Mouse (Mus musculus) kidney, postnatal 0 days (tissue): ENCODE results near the gene Paip2b. TPM values are rescaled to one million over a fixed set of nuclear protein-coding genes. Genes with fewer than 3 reads are reported as not detected.

Source experiments
- ATAC-seq: fragments of 200-750 bp; cut with Nextera tagmentation; replicated peaks from 2 replicates; pipeline ENCODE4 v1.8.0; 2017; ENCODE audit warnings: low read depth, moderate number of reproducible peaks, moderate TSS enrichment, moderate library complexity; ENCODE audit not compliant: low FRiP score
- DNase-seq: peaks from one replicate; pipeline ENCODE4 v3.0.0-alpha.2; 2016; ENCODE audit warnings: low spot score
- H3K27ac ChIP-seq: fragments of 300-500 bp; sonication (generic); 2 replicates; pipeline ENCODE4 v1.5.1; 2014; ENCODE audit warnings: mild to moderate bottlenecking
- H3K27me3 ChIP-seq: fragments of 300-500 bp; sonication (generic); 2 replicates; pipeline ENCODE4 v1.6.1; 2014; ENCODE audit warnings: low read length, mixed read lengths; ENCODE audit not compliant: insufficient read depth
- H3K36me3 ChIP-seq: fragments of 300-500 bp; sonication (generic); 2 replicates; pipeline ENCODE4 v1.6.1; 2014; ENCODE audit warnings: low read length, mixed read lengths; ENCODE audit not compliant: insufficient read depth
- H3K4me1 ChIP-seq: fragments of 300-500 bp; sonication (generic); replicated peaks from 2 replicates; pipeline ENCODE4 v1.6.1; 2014; ENCODE audit warnings: antibody characterized with exemption, low read length, mixed read lengths; ENCODE audit not compliant: insufficient read depth
- H3K4me2 ChIP-seq: fragments of 300-500 bp; sonication (generic); 2 replicates; pipeline ENCODE4 v1.6.1; 2014; ENCODE audit warnings: mild to moderate bottlenecking, low read length, moderate library complexity, mixed read lengths
- H3K4me3 ChIP-seq: fragments of 300-500 bp; sonication (generic); replicated peaks from 2 replicates; pipeline ENCODE4 v1.5.1; 2014; ENCODE audit warnings: low read depth, low read length
- H3K9ac ChIP-seq: fragments of 300-500 bp; sonication (generic); 2 replicates; pipeline ENCODE4 v1.6.1; 2014; ENCODE audit warnings: low read depth, low read length
- H3K9me3 ChIP-seq: fragments of 300-500 bp; sonication (generic); replicated peaks from 2 replicates; pipeline ENCODE4 v1.6.1; 2016; ENCODE audit warnings: low read length, inconsistent platforms, mixed read lengths
- CTCF ChIP-seq: IDR thresholded peaks from 2 replicates; pipeline ENCODE4 v1.5.1; 2016; ENCODE audit warnings: antibody characterized with exemption, low read depth, mild to moderate bottlenecking, moderate library complexity
- WGBS: fragments of 180-500 bp; shearing (Covaris S2); extraction: QIAGEN DNeasy Blood & Tissue Kit; methylation state at CpG from one replicate; pipeline ENCODE4 v1.1.7; 2014; 5-methylcytosine and 5-hydroxymethylcytosine counted together
- polyA plus RNA-seq: library from polyadenylated mRNA; unstranded; fragments of >200 nt; fragmentation: Nextera tagmentation; extraction: Ambion mirVana; gene quantifications from 2 replicates; pipeline ENCODE4 v1.2.1, GENCODE M21; 2015

The Paip2b gene
- polyA plus RNA-seq, 1 experiment from 2014 or later, result 12.1 TPM

GRCm38 (mm10) chr6:83863538-83863937 lies 32.0 kb upstream of the Paip2b start:
- no peak for ATAC-seq
- no peak overlapping the region for H3K9ac ChIP-seq

GRCm38 (mm10) chr6:83860033-83860432 lies 28.5 kb upstream of the Paip2b start:
- Histone ChIP-seq H3K4me1 (no peaks in the 10 kb centered on the region), H3K27ac (no peak overlapping the region), H3K4me2 (no peak overlapping the region), H3K27me3 (no peaks in the 10 kb centered on the region), H3K9me3 (no peaks in the 10 kb centered on the region), H3K36me3 (no peaks in the 10 kb centered on the region), H3K9ac (no peak overlapping the region), H3K4me3 (no peak overlapping the region)
- ATAC-seq, result no peak
- no peak for DNase-seq
- WGBS, result 57% methylated on average over 9 of the region's 9 CpGs
- no peak for TF ChIP-seq CTCF

More at GRCm38 (mm10) chr6:83863538-83863937, 32.0 kb upstream of the Paip2b start:
- Histone ChIP-seq H3K9me3 (no peaks in the 10 kb centered on the region), H3K27ac (no peak overlapping the region), H3K4me1 (0 out of 2 replicates have a peak, but pooled peaks cover 4% of the 10 kb centered on the region), H3K4me3 (no peak overlapping the region), H3K36me3 (no peaks in the 10 kb centered on the region), H3K4me2 (no peak overlapping the region), H3K27me3 (no peaks in the 10 kb centered on the region)
- no peak for DNase-seq
- no peak for TF ChIP-seq CTCF
- WGBS, result 65% methylated on average over 4 of the region's 4 CpGs

GRCm38 (mm10) chr6:83857476-83857875 lies 25.9 kb upstream of the Paip2b start:
- Histone ChIP-seq H3K36me3 (no peaks in the 10 kb centered on the region), H3K4me3 (no peak overlapping the region), H3K27ac (no peak overlapping the region), H3K4me2 (no peak overlapping the region), H3K9me3 (no peaks in the 10 kb centered on the region), H3K27me3 (no peaks in the 10 kb centered on the region), H3K4me1 (no peaks in the 10 kb centered on the region), H3K9ac (no peak overlapping the region)
- no peak for DNase-seq
- 80% methylated on average over 5 of the region's 5 CpGs for WGBS
- no peak for ATAC-seq
- TF ChIP-seq CTCF, result no peak

GRCm38 (mm10) chr6:83849446-83849845 lies 17.9 kb upstream of the Paip2b start:
- H3K9ac ChIP-seq, result no peak overlapping the region
- no peak for ATAC-seq
- H3K36me3 ChIP-seq, result no peaks in the 10 kb centered on the region
- H3K27me3 ChIP-seq, result no peaks in the 10 kb centered on the region
- no peak overlapping the region for H3K4me3 ChIP-seq
- H3K9me3 ChIP-seq, result no peaks in the 10 kb centered on the region
- no peak overlapping the region for H3K4me2 ChIP-seq
- H3K4me1 ChIP-seq, result no peaks in the 10 kb centered on the region
- WGBS, result 62% methylated on average over 2 of the region's 2 CpGs
- TF ChIP-seq CTCF, result no peak
- no peak overlapping the region for H3K27ac ChIP-seq
- no peak for DNase-seq

DNA sequence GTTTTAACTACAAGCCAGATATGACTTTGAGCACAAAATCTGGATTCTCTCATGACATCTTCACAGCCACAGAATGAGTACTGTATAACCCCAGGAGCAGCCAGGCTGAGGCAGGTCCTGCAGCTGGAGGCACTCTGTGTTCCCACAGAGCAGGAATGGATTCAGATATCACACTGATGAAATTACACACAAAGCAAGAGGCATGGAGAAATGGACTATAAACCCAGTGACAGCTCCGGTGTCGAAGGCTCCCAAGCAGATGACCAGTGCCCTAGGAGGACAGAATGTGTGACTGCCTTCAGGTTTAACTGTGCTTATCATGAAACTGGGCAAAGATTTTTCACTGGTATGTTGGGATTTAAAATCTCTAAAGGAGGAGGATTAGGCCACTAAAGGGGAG lies 14.6 kb upstream of the Paip2b start:
- no peak overlapping the region for H3K27ac ChIP-seq
- DNase-seq (no peak), ATAC-seq (no peak)
- 54% methylated on average over 2 of the region's 2 CpGs for WGBS
- H3K36me3 ChIP-seq, result no peaks in the 10 kb centered on the region
- no peaks in the 10 kb centered on the region for H3K9me3 ChIP-seq
- no peaks in the 10 kb centered on the region for H3K27me3 ChIP-seq
- H3K4me3 ChIP-seq, result no peak overlapping the region
- no peak for TF ChIP-seq CTCF
- H3K4me2 ChIP-seq, result no peak overlapping the region
- H3K4me1 ChIP-seq, result no peaks in the 10 kb centered on the region
- H3K9ac ChIP-seq, result no peak overlapping the region

DNA sequence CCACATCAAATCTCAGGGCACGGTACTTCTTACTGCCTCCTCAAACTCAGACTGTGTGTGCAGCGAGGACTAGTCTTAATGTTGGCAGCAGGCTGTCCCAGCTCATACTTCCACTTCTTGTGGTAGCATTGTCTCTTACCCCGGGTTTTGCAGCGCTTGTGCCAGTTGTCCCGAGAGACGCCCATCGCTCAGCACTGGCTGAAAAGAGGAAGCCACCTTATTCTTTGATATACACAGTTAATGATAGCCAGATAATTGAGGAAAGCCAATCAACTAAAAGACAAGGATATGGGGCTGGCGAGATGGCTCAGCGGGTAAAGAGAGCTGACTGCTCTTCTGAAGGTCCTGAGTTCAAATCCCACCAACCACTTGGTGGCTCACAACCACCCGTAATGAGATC lies 13.4 kb upstream of the Paip2b start:
- Histone ChIP-seq H3K4me2 (no peak overlapping the region), H3K4me1 (no peaks in the 10 kb centered on the region), H3K4me3 (no peak overlapping the region), H3K9me3 (no peaks in the 10 kb centered on the region), H3K27me3 (no peaks in the 10 kb centered on the region), H3K9ac (no peak overlapping the region), H3K27ac (no peak overlapping the region), H3K36me3 (no peaks in the 10 kb centered on the region)
- DNase-seq (no peak), ATAC-seq (no peak)
- no peak for TF ChIP-seq CTCF
- WGBS, result 90% methylated on average over 10 of the region's 10 CpGs

- no peak for TF ChIP-seq CTCF
- H3K4me1 ChIP-seq, result no peaks in the 10 kb centered on the region
- no peak overlapping the region for H3K4me2 ChIP-seq
- H3K27me3 ChIP-seq, result no peaks in the 10 kb centered on the region
- H3K9me3 ChIP-seq, result no peaks in the 10 kb centered on the region
- H3K27ac ChIP-seq, result no peak overlapping the region
- DNase-seq (no peak), ATAC-seq (no peak)
- H3K36me3 ChIP-seq, result no peaks in the 10 kb centered on the region
- no peak overlapping the region for H3K4me3 ChIP-seq
- WGBS, result 76% methylated on average over 6 of the region's 6 CpGs
- H3K9ac ChIP-seq, result no peak overlapping the region
Observed at GRCm38 (mm10) chr6:83840086-83840485, 8.5 kb upstream of the Paip2b start.
